In the genomic region with DNA sequence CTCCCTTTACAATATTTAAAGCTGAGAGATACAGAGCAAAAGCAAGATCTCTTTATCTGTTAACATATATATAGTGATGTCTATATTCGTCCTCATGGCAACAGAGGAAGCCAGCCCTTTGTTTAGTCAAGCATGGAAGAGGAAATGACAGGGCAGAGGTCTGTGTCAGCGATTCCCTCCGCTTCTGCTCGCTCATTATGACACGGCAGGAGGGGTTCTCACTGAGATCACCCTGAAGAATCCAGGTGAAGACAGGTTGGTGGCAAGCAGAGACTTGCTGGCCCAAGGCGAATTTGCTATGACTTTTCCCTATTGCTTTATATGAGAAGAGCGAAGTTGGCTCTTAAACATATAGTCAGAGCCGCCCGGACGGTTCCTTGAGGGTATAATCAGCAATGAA, we compare ENCODE assay signal across 12 mouse cellular contexts. TPM values are rescaled to one million over a fixed set of nuclear protein-coding genes. Genes with fewer than 3 reads are reported as not detected.
A peak's percentile ranks its signal among the peaks of the same experiment; 100 is the strongest.
DNase-seq lines count a peak whose midpoint lies in the region; ATAC-seq and TF ChIP-seq lines count a peak whose summit lies in the region.
"Had no signal": no experiment of that assay in that cellular context is flagged by ENCODE, and none has a peak within 500 bp of the region (broad histone marks: within the 10 kb centered on the region; RNA-seq: fewer than 3 reads in every experiment).

No protein-coding gene starts in this region.

- no peak for TF ChIP-seq RAD21 in CH12.LX (IDR thresholded peaks at IDR 0.05; ENCODE audit: low read depth, low read length)

- H3K36me3 ChIP-seq in liver, embryonic 11.5 days (ENCODE audit: control insufficient read depth, insufficient read depth, low read length) = no peaks in the 10 kb centered on the region
- no peaks in the 10 kb centered on the region for H3K36me3 ChIP-seq in CH12.LX (replicated peaks in 1 of 2; ENCODE audit: control insufficient read depth in 1 of 2, insufficient read depth in 1 of 2, low read length in 1 of 2)
- no peaks in the 10 kb centered on the region for H3K36me3 ChIP-seq in liver, postnatal 0 days (replicated peaks; ENCODE audit: insufficient read depth, low read length)
- H3K36me3 ChIP-seq: embryonic facial prominence, embryonic 15.5 days; limb, embryonic 13.5 days had no signal

- peaks cover 21% of the 10 kb centered on the region for H3K4me1 ChIP-seq in liver, embryonic 11.5 days (replicated peaks; ENCODE audit: control insufficient read depth, insufficient read depth, low read length)
- H3K4me1 ChIP-seq in CH12.LX (ENCODE audit: control insufficient read depth in 1 of 2, insufficient read depth in 2 of 2) = peaks cover 29 to 71% of the 10 kb centered on the region in 2 experiments
- H3K4me1 ChIP-seq in liver, postnatal 0 days (ENCODE audit: insufficient read depth) = peaks cover 40% of the 10 kb centered on the region
- H3K4me1 ChIP-seq: embryonic facial prominence, embryonic 15.5 days had no signal

- H3K27me3 ChIP-seq in liver, embryonic 11.5 days (replicated peaks; ENCODE audit: control insufficient read depth, insufficient read depth, low read length) = no peaks in the 10 kb centered on the region
- no peaks in the 10 kb centered on the region for H3K27me3 ChIP-seq in CH12.LX (replicated peaks)
- no peaks in the 10 kb centered on the region for H3K27me3 ChIP-seq in liver, postnatal 0 days (ENCODE audit: insufficient read depth, low read length)
- H3K27me3 ChIP-seq: embryonic facial prominence, embryonic 15.5 days; limb, embryonic 13.5 days had no signal

- H3K4me2 ChIP-seq in liver, embryonic 11.5 days = no peak overlapping the region
- peak overlapping the region; percentile 3; the same call in 1 of the 2 replicates for H3K4me2 ChIP-seq in CH12.LX (ENCODE audit: insufficient read depth, low read depth, poor library complexity, severe bottlenecking)
- H3K4me2 ChIP-seq in liver, postnatal 0 days (ENCODE audit: low read depth, low read length) = peak overlapping the region; percentile 52
- H3K4me2 ChIP-seq: embryonic facial prominence, embryonic 15.5 days; hindbrain, embryonic 14.5 days; limb, embryonic 13.5 days had no signal

- TF ChIP-seq EP300 in CH12.LX (IDR thresholded peaks at IDR 0.05; ENCODE audit: low read length) = no peak
- 0 out of 2 replicates have a peak, but pooled peaks have one; percentile 11 for TF ChIP-seq EP300 in liver, postnatal 0 days (IDR thresholded peaks at IDR 0.05; ENCODE audit: low read depth)

- no peak overlapping the region for H3K9ac ChIP-seq in liver, embryonic 11.5 days (ENCODE audit: low read depth, low read length)
- H3K9ac ChIP-seq in CH12.LX (ENCODE audit: insufficient read depth, low read depth) = no peak overlapping the region
- no peak overlapping the region for H3K9ac ChIP-seq in liver, postnatal 0 days (replicated peaks)
- H3K9ac ChIP-seq: embryonic facial prominence, embryonic 15.5 days; hindbrain, embryonic 14.5 days; limb, embryonic 13.5 days had no signal

- no peak overlapping the region for H3K27ac ChIP-seq in liver, embryonic 11.5 days (ENCODE audit: low read depth, low read length)
- no peak overlapping the region for H3K27ac ChIP-seq in CH12.LX (ENCODE audit: insufficient read depth, low read depth)
- peak overlapping the region; percentile 95 for H3K27ac ChIP-seq in liver, postnatal 0 days (ENCODE audit: low read depth)
- H3K27ac ChIP-seq: embryonic facial prominence, embryonic 15.5 days; hindbrain, embryonic 14.5 days; limb, embryonic 13.5 days had no signal

- H3K4me3 ChIP-seq in liver, embryonic 11.5 days (ENCODE audit: low read depth, low read length) = no peak overlapping the region
- H3K4me3 ChIP-seq in CH12.LX (replicated peaks in 1 of 3; ENCODE audit: low read depth in 2 of 3, low read length in 2 of 3, poor library complexity in 1 of 3) = no peak overlapping the region
- H3K4me3 ChIP-seq in liver, postnatal 0 days (ENCODE audit: low read depth, low read length) = no peak overlapping the region
- H3K4me3 ChIP-seq: embryonic facial prominence, embryonic 15.5 days; limb, embryonic 13.5 days had no signal

- no peaks in the 10 kb centered on the region for H3K79me2 ChIP-seq in CH12.LX (replicated peaks; ENCODE audit: control insufficient read depth, extremely low read depth, insufficient read depth, poor library complexity, severe bottlenecking)

- in situ Hi-C loops in CH12.LX (cut with MboI; ENCODE audit: low pct_ligation_motif_present, low pct_unique_long_range_greater_than_20kb, low sequenced_read_pairs) = no loop called here

- ATAC-seq in liver, embryonic 11.5 days (replicated peaks; ENCODE audit: low FRiP score) = no peak
- no peak for ATAC-seq in liver, postnatal 0 days
- no peak for ATAC-seq in megakaryocyte-erythroid progenitor cell, adult 5-6 weeks (replicated peaks; ENCODE audit: low FRiP score, low TSS enrichment, poor library complexity, severe bottlenecking)

- dilution Hi-C loops in CH12.LX (cut with MboI; ENCODE audit: extremely low pct_ligation_motif_present, extremely low pct_unique_long_range_greater_than_20kb, low sequenced_read_pairs) = no loop called here

- TF ChIP-seq POLR2A in CH12.LX (IDR thresholded peaks at IDR 0.05; ENCODE audit: low read depth, low read length) = no peak
- TF ChIP-seq POLR2A in brain, embryonic 14.5 days (IDR thresholded peaks at IDR 0.05; ENCODE audit: borderline replicate concordance, extremely low read depth, insufficient read depth, insufficient read length, poor library complexity, severe bottlenecking) = no peak

- no peaks in the 10 kb centered on the region for H3K9me3 ChIP-seq in liver, embryonic 11.5 days (ENCODE audit: control insufficient read depth, low read length)
- no peaks in the 10 kb centered on the region for H3K9me3 ChIP-seq in CH12.LX (replicated peaks; ENCODE audit: low read length)
- no peaks in the 10 kb centered on the region for H3K9me3 ChIP-seq in liver, postnatal 0 days (ENCODE audit: low read length)
- H3K9me3 ChIP-seq: embryonic facial prominence, embryonic 15.5 days had no signal

- no peak for TF ChIP-seq CTCF in CH12.LX (conservative IDR thresholded peaks at IDR 0.05 in 1 of 2, IDR thresholded peaks at IDR 0.05 in 1 of 2; ENCODE audit: low read depth in 2 of 2, low read length in 2 of 2)
- TF ChIP-seq CTCF in brain, embryonic 14.5 days (IDR thresholded peaks at IDR 0.05; ENCODE audit: borderline replicate concordance, extremely low read depth, insufficient read depth, insufficient read length) = no peak
- TF ChIP-seq CTCF in liver, postnatal 0 days (IDR thresholded peaks at IDR 0.05; ENCODE audit: low read depth) = no peak

- 53% methylated on average over 10 of the region's 10 CpGs for WGBS in liver, embryonic 11.5 days
- WGBS in liver, postnatal 0 days (ENCODE audit: insufficient replicate concordance) = 44% methylated on average over 10 of the region's 10 CpGs

- DNase-seq in liver = peak; percentile 66
- no peak for DNase-seq in liver, embryonic 11.5 days (ENCODE audit: low spot score)
- peak; percentile 79 for DNase-seq in CH12.LX (ENCODE audit: extremely low read depth)
- peak; percentile 3 for DNase-seq in brain, embryonic 14.5 days (ENCODE audit: low read depth)
- DNase-seq in liver, postnatal 0 days = peak; percentile 39
- no peak for DNase-seq in gastrocnemius, postnatal 25 days
- DNase-seq in thymus, postnatal 25 days = no peak
- DNase-seq: layer of hippocampus, adult 9-11 months had no signal

TF ChIP-seq in CH12.LX, 34 proteins besides CTCF, POLR2A, EP300 and RAD21:
- TF ChIP-seq MAX (IDR thresholded peaks at IDR 0.05; ENCODE audit: low read length) (no peak), HCFC1 (IDR thresholded peaks at IDR 0.05; ENCODE audit: low read depth, low read length) (no peak), IRF4 (IDR thresholded peaks at IDR 0.05; ENCODE audit: low read depth, low read length) (no peak), MAZ (IDR thresholded peaks at IDR 0.05; ENCODE audit: low read depth, low read length) (no peak), ZKSCAN1 (IDR thresholded peaks at IDR 0.05; ENCODE audit: borderline replicate concordance, low read depth, low read length) (no peak), TBP (conservative IDR thresholded peaks at IDR 0.05; ENCODE audit: low read depth, low read length) (no peak), RCOR1 (conservative IDR thresholded peaks at IDR 0.05; ENCODE audit: low read depth, low read length) (no peak), CHD1 (IDR thresholded peaks at IDR 0.05; ENCODE audit: low read depth, low read length) (0 out of 2 replicates have a peak, but pooled peaks have one; percentile 55), ZNF384 (IDR thresholded peaks at IDR 0.05; ENCODE audit: low read depth, low read length) (no peak), NELFE (IDR thresholded peaks at IDR 0.05; ENCODE audit: low read depth, low read length) (no peak), E2F4 (IDR thresholded peaks at IDR 0.05; ENCODE audit: insufficient replicate concordance, low read depth, low read length) (no peak), NRF1 (IDR thresholded peaks at IDR 0.05; ENCODE audit: low read depth, low read length) (no peak), MAFK (IDR thresholded peaks at IDR 0.05; ENCODE audit: insufficient replicate concordance, low read length) (peak; percentile 32; the same call in 1 of the 2 replicates), ELF1 (IDR thresholded peaks at IDR 0.05; ENCODE audit: low read depth, low read length) (no peak), ETS1 (conservative IDR thresholded peaks at IDR 0.05; ENCODE audit: low read depth, low read length) (no peak), GABPA (IDR thresholded peaks at IDR 0.05; ENCODE audit: insufficient replicate concordance, low read depth, low read length) (no peak), SMC3 (IDR thresholded peaks at IDR 0.05; ENCODE audit: low read depth, low read length) (no peak), USF2 (conservative IDR thresholded peaks at IDR 0.05; ENCODE audit: low read depth, low read length) (no peak), MYC (IDR thresholded peaks at IDR 0.05; ENCODE audit: low read depth, low read length) (0 out of 2 replicates have a peak, but pooled peaks have one; percentile 16), KAT2A (IDR thresholded peaks at IDR 0.05; ENCODE audit: insufficient replicate concordance, low read length) (no peak), JUND (conservative IDR thresholded peaks at IDR 0.05; ENCODE audit: low read depth, low read length) (no peak)
TF ChIP-seq in CH12.LX: peak in this region for 3.

RNA-seq across cellular contexts. Expression of a gene that starts 19.6 kb away (rescaled TPM):
- polyA plus RNA-seq in liver, embryonic 11.5 days (2014; fragmentation: Nextera tagmentation; extraction: Ambion mirVana) = 16.7 and 22.3 TPM in 2 replicates
- total RNA-seq in CH12.LX (2012; rRNA removed) (21.8 and 22.1 TPM in 2 replicates), CH12.LX (2014; rRNA removed) (32.0 and 36.1 TPM in 2 replicates)
- polyA plus RNA-seq in CH12.LX (2012; ENCODE audit: insufficient read length, low read depth) = 39.0 and 41.9 TPM in 2 replicates
- 21.6 and 22.8 TPM in 2 replicates for polyA plus RNA-seq in brain, embryonic 14.5 days (2012; rRNA removed)
- polyA plus RNA-seq in liver, postnatal 0 days (2015; fragmentation: Nextera tagmentation; extraction: Ambion mirVana) = 6.3 and 8.6 TPM in 2 replicates
- 1 to 10 TPM; 7.6 to 8.5 TPM for total RNA-seq in gastrocnemius, postnatal 25 days (2021)
- total RNA-seq in megakaryocyte-erythroid progenitor cell, adult 5-6 weeks (2014; fragmentation: Nextera tagmentation) = 18.0 and 26.5 TPM in 2 replicates
- 46.6 and 125 TPM in 2 replicates for total RNA-seq in megakaryocyte-erythroid progenitor cell, adult 5-6 weeks (2017)

Comparison
In these comparisons a context has a peak if more than half of its experiments do, and no peak if none do; other contexts are left out.
1. DNase-seq: peak in liver (single experiment), CH12.LX (single experiment), brain, embryonic 14.5 days (single experiment) and liver, postnatal 0 days (single experiment); none in liver, embryonic 11.5 days (single experiment), gastrocnemius, postnatal 25 days (single experiment) and thymus, postnatal 25 days (single experiment).